Mouse (Mus musculus) embryonic facial prominence, embryonic 15.5 days (tissue): ENCODE measurements around the gene Tbc1d22b. TPM values are rescaled to one million over a fixed set of nuclear protein-coding genes. Genes with fewer than 3 reads are reported as not detected.

Experiments used
- ATAC-seq: fragments of 200-750 bp; cut with Nextera tagmentation; 2 replicates; pipeline ENCODE4 v1.8.0; 2017; ENCODE audit warnings: low read depth, moderate TSS enrichment; ENCODE audit not compliant: insufficient number of reproducible peaks, low FRiP score, low TSS enrichment
- H3K27ac ChIP-seq: fragments of 300-500 bp; sonication (generic); replicated peaks from 2 replicates; pipeline ENCODE4 v1.5.1; 2015; ENCODE audit warnings: mild to moderate bottlenecking, inconsistent platforms
- H3K27me3 ChIP-seq: fragments of 300-500 bp; sonication (generic); 2 replicates; pipeline ENCODE4 v1.6.1; 2015; ENCODE audit warnings: inconsistent platforms
- H3K36me3 ChIP-seq: fragments of 300-500 bp; sonication (generic); 2 replicates; pipeline ENCODE4 v1.6.1; 2015; ENCODE audit warnings: mild to moderate bottlenecking, inconsistent platforms
- H3K4me1 ChIP-seq: fragments of 300-500 bp; sonication (generic); 2 replicates; pipeline ENCODE4 v1.6.1; 2015; ENCODE audit warnings: inconsistent platforms
- H3K4me2 ChIP-seq: fragments of 300-500 bp; sonication (generic); replicated peaks from 2 replicates; pipeline ENCODE4 v1.6.1; 2015; ENCODE audit warnings: mild to moderate bottlenecking, inconsistent platforms
- H3K4me3 ChIP-seq: fragments of 300-500 bp; sonication (generic); replicated peaks from 2 replicates; pipeline ENCODE4 v1.5.1; 2015; ENCODE audit warnings: mild to moderate bottlenecking, inconsistent platforms
- H3K9ac ChIP-seq: fragments of 300-500 bp; sonication (generic); 2 replicates; pipeline ENCODE4 v1.6.1; 2015; ENCODE audit warnings: inconsistent platforms
- H3K9me3 ChIP-seq: fragments of 300-500 bp; sonication (generic); replicated peaks from 2 replicates; pipeline ENCODE4 v1.6.1; 2016; ENCODE audit warnings: inconsistent platforms
- WGBS: fragments of 180-500 bp; shearing (Covaris S2); methylation state at CpG from one replicate; pipeline ENCODE4 v1.1.7; 2015; 5-methylcytosine and 5-hydroxymethylcytosine counted together
- polyA plus RNA-seq: library from polyadenylated mRNA; unstranded; fragments of >200 nt; fragmentation: Nextera tagmentation; extraction: Ambion mirVana; gene quantifications from 2 replicates; pipeline ENCODE4 v1.2.1, GENCODE M21; 2015

The Tbc1d22b gene
- polyA plus RNA-seq, 1 experiment from 2014 or later = 16.7 TPM

- ATAC-seq = no peak
- no peak overlapping the region for H3K27ac ChIP-seq
- H3K36me3 ChIP-seq = peaks cover 89% of the 10 kb centered on the region
- H3K4me3 ChIP-seq = no peak overlapping the region
- H3K27me3 ChIP-seq = no peaks in the 10 kb centered on the region
- H3K9ac ChIP-seq = no peak overlapping the region
- WGBS = 81% methylated on average over 9 of the region's 9 CpGs
- no peaks in the 10 kb centered on the region for H3K4me1 ChIP-seq
- no peak overlapping the region for H3K4me2 ChIP-seq
- no peaks in the 10 kb centered on the region for H3K9me3 ChIP-seq
Observed at GRCm38 (mm10) chr17:29627285-29627684, 77.7 kb downstream of the Tbc1d22b start.

- 79% methylated on average over 5 of the region's 5 CpGs for WGBS
- H3K4me2 ChIP-seq = no peak overlapping the region
- H3K9me3 ChIP-seq = no peaks in the 10 kb centered on the region
- H3K27ac ChIP-seq = no peak overlapping the region
- H3K4me1 ChIP-seq = no peaks in the 10 kb centered on the region
- peaks cover 89% of the 10 kb centered on the region for H3K36me3 ChIP-seq
- no peak for ATAC-seq
- no peak overlapping the region for H3K4me3 ChIP-seq
- H3K9ac ChIP-seq = no peak overlapping the region
- no peaks in the 10 kb centered on the region for H3K27me3 ChIP-seq
Observed at GRCm38 (mm10) chr17:29628946-29629345, 79.4 kb downstream of the Tbc1d22b start.

GRCm38 (mm10) chr17:29629620-29630019, 80.0 kb downstream of the Tbc1d22b start:
- no peak overlapping the region for H3K27ac ChIP-seq
- no peak overlapping the region for H3K4me3 ChIP-seq
- no peaks in the 10 kb centered on the region for H3K9me3 ChIP-seq
- H3K36me3 ChIP-seq = peaks cover 90% of the 10 kb centered on the region
- H3K4me1 ChIP-seq = no peaks in the 10 kb centered on the region
- H3K9ac ChIP-seq = no peak overlapping the region
- no peaks in the 10 kb centered on the region for H3K27me3 ChIP-seq
- 85% methylated on average over 5 of the region's 5 CpGs for WGBS
- no peak overlapping the region for H3K4me2 ChIP-seq
- no peak for ATAC-seq

DNA sequence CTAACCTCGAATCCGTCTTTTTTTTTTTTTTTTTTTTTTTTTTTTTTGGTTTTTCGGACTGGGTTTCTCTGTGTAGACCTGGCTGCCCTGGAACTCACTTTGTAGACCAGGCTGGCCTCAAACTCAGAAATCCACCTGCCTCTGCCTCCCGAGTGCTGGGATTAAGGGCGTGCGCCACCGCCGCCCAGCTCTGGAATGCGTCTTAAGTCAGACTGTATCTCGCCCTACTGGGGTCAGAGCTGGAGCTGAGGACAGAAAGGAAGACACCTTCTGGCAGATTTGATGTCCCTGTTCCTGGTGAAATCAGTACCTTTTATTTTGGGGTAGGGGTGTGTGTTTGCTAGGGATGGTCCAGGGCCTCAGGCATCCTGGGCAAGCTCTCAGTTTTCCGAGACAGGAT, 82.7 kb downstream of the Tbc1d22b start:
- no peak overlapping the region for H3K27ac ChIP-seq
- ATAC-seq = no peak
- no peak overlapping the region for H3K4me3 ChIP-seq
- 92% methylated on average over 11 of the region's 11 CpGs for WGBS
- H3K27me3 ChIP-seq = no peaks in the 10 kb centered on the region
- no peaks in the 10 kb centered on the region for H3K4me1 ChIP-seq
- no peak overlapping the region for H3K9ac ChIP-seq
- H3K36me3 ChIP-seq = peaks cover 92% of the 10 kb centered on the region
- no peak overlapping the region for H3K4me2 ChIP-seq
- no peaks in the 10 kb centered on the region for H3K9me3 ChIP-seq

DNA sequence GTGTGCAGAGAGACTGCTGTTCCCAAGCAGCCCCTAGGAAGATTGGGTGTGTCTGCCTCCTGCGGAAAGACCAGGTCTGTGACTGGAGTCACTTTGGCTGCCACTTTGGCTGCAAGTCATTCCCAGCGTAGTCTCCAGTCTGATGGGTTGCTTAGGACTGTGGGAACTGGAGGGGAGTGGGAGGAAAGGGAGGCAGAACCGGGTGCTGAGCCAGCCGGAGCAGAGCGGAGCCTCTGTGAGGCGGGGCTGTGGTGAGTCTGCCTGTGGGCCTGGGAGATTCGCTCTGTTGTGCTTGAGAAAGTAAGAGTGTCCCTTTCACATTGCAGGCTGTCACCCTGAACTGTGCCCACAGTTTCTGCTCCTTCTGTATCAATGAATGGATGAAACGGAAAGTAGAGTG, 85.9 kb downstream of the Tbc1d22b start:
- 0 out of 2 replicates have a peak, but pooled peaks cover 3% of the 10 kb centered on the region for H3K4me1 ChIP-seq
- H3K27me3 ChIP-seq = no peaks in the 10 kb centered on the region
- 83% methylated on average over 8 of the region's 8 CpGs for WGBS
- H3K4me3 ChIP-seq = no peak overlapping the region
- peaks cover 91% of the 10 kb centered on the region for H3K36me3 ChIP-seq
- H3K9me3 ChIP-seq = no peaks in the 10 kb centered on the region
- no peak overlapping the region for H3K4me2 ChIP-seq
- no peak for ATAC-seq
- no peak overlapping the region for H3K9ac ChIP-seq
- H3K27ac ChIP-seq = no peak overlapping the region

DNA sequence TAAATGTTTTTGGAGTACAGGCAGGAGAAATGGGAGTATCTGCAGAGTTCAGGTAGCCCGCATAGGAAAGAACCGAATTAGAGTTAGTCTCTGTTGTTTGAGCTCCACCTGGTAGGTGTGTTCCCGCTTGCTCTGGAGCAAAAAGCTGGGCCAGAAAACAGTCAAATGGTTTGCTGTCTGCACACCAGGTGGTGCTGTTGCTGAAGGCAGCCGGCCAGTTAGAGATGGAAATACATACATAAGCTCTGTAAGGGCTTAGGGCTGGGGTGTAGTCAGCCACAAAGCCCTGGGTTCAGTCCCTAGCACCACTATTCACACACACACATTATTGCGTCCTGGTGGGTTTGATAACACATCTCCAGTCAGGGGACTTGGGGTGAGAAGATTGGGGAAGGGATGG, 86.5 kb downstream of the Tbc1d22b start:
- WGBS = 69% methylated on average over 5 of the region's 5 CpGs
- H3K36me3 ChIP-seq = peaks cover 91% of the 10 kb centered on the region
- H3K4me2 ChIP-seq = no peak overlapping the region

DNA sequence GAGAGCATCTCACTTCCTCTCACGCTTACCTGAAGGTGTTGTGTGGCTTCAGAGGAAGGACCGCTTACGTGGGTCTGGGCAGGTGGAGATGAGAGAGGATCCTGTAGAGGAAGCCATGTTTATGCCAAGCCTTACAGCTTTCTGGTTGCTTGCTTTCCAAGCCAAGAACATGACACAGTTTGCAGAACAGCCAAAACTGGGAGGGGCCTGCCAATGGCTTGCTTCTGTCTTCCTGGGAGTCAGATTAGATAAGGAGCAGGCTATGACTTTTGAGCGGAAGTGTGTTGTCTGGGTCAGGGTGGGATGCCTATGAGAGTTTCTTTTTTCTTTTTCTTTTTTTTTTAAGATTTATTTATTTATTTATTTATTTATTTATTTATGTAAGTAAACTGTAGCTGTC, 87.8 kb downstream of the Tbc1d22b start:
- WGBS = 91% methylated on average over 4 of the region's 4 CpGs
- no peak overlapping the region for H3K27ac ChIP-seq
- H3K27me3 ChIP-seq = no peaks in the 10 kb centered on the region

More for the DNA sequence above, 86.5 kb downstream of the Tbc1d22b start:
- ATAC-seq = no peak
- Histone ChIP-seq H3K4me1 (0 out of 2 replicates have a peak, but pooled peaks cover 3% of the 10 kb centered on the region), H3K9me3 (no peaks in the 10 kb centered on the region), H3K4me3 (no peak overlapping the region), H3K27ac (no peak overlapping the region), H3K27me3 (no peaks in the 10 kb centered on the region), H3K9ac (no peak overlapping the region)

DNA sequence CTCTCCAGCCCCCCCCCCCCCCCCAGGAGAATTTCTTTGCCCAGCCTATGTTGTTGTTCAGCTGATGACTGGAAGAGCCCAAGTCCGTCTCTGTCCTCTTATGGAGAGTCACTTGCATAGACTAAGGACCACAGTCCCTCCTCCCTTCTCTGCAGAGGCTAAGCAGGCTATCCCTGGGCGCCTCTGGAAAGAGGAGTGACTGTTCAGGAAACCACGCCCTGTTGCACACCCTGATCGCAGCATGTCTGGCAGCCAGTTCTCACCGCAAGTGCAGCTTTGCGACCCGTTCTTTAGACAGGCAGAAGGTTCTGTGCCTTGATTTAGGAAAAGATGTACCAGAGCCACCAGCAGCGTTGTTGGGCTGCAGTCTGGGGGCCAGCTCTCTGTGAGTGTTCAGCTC, 88.3 kb downstream of the Tbc1d22b start:
- H3K4me2 ChIP-seq = no peak overlapping the region
- no peak for ATAC-seq
- H3K9ac ChIP-seq = no peak overlapping the region
- 0 out of 2 replicates have a peak, but pooled peaks cover 3% of the 10 kb centered on the region for H3K4me1 ChIP-seq
- peaks cover 91% of the 10 kb centered on the region for H3K36me3 ChIP-seq
- no peaks in the 10 kb centered on the region for H3K27me3 ChIP-seq
- WGBS = 68% methylated on average over 8 of the region's 8 CpGs
- no peaks in the 10 kb centered on the region for H3K9me3 ChIP-seq
- H3K4me3 ChIP-seq = no peak overlapping the region
- H3K27ac ChIP-seq = no peak overlapping the region

More for the DNA sequence above, 87.8 kb downstream of the Tbc1d22b start:
- H3K4me1 ChIP-seq = 0 out of 2 replicates have a peak, but pooled peaks cover 3% of the 10 kb centered on the region
- H3K4me2 ChIP-seq = no peak overlapping the region
- no peaks in the 10 kb centered on the region for H3K9me3 ChIP-seq
- peaks cover 91% of the 10 kb centered on the region for H3K36me3 ChIP-seq
- no peak for ATAC-seq
- no peak overlapping the region for H3K4me3 ChIP-seq
- no peak overlapping the region for H3K9ac ChIP-seq

- Histone ChIP-seq H3K9ac (no peak overlapping the region), H3K4me3 (no peak overlapping the region), H3K4me2 (no peak overlapping the region), H3K27me3 (no peaks in the 10 kb centered on the region), H3K36me3 (peaks cover 64% of the 10 kb centered on the region), H3K4me1 (peaks cover 8% of the 10 kb centered on the region; the same call in 1 of the 2 replicates), H3K9me3 (no peaks in the 10 kb centered on the region), H3K27ac (no peak overlapping the region)
- 94% methylated on average over 11 of the region's 11 CpGs for WGBS
- ATAC-seq = no peak
Observed at GRCm38 (mm10) chr17:29640971-29641370, 91.4 kb downstream of the Tbc1d22b start.

DNA sequence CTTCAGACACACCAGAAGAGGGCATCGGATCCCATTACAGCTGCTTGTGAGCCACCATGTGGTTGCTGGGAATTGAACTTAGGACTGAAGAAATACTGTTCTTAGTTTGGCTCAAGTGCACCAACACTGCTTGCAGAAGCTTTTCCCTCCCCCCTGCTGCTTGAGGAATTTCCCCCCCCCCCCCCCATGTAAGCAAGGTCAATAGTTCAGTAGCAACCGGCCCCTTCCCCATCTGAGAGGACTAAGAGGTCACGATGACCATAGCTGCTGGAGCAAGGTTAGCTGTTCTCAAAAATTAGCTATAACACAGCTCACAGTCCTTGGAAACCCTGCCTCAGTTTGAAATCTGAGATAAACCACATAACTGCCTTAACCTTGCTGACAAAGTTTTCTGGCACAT, 92.6 kb downstream of the Tbc1d22b start:
- H3K36me3 ChIP-seq = peaks cover 58% of the 10 kb centered on the region
- H3K4me2 ChIP-seq = no peak overlapping the region
- no peak for ATAC-seq
- H3K27ac ChIP-seq = no peak overlapping the region
- H3K9me3 ChIP-seq = no peaks in the 10 kb centered on the region
- H3K9ac ChIP-seq = no peak overlapping the region
- no peak overlapping the region for H3K4me3 ChIP-seq
- no peaks in the 10 kb centered on the region for H3K27me3 ChIP-seq
- 73% methylated on average over 3 of the region's 3 CpGs for whole genome bisulfite sequencing
- H3K4me1 ChIP-seq = peaks cover 8% of the 10 kb centered on the region; the same call in 1 of the 2 replicates
